Mouse (Mus musculus): ENCODE results near the gene Lima1. TPM values are rescaled to one million over a fixed set of nuclear protein-coding genes. Genes with fewer than 3 reads are reported as not detected.

The Lima1 gene
- polyA plus RNA-seq, 1 experiment from 2014 or later = 43.6 TPM

DNA sequence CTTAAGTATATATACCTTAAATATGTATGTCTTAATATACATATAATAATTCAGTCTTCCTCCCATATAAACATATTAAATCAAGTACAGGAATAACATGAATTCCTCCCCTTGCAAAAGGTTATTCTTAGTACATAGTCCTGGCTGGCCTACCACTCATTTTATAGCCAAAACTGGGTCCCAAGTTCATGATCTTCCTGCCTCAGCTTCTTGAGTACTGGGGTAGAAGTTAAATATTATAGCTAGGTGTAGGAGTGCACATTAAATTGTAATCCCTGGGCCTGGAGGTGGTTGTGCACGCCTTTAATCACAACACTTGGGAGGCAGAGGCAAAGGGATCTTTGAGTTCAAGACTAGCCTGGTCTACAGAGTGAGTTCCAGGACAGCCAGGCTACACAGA is 106.5 kb downstream of the Lima1 start:
- Histone ChIP-seq H3K4me2 (no peak overlapping the region), H3K9me3 (no peaks in the 10 kb centered on the region), H3K9ac (no peak overlapping the region), H3K27ac (no peak overlapping the region), H3K27me3 (no peaks in the 10 kb centered on the region), H3K4me1 (0 out of 2 replicates have a peak, but pooled peaks cover 10% of the 10 kb centered on the region), H3K4me3 (no peak overlapping the region), H3K36me3 (no peaks in the 10 kb centered on the region)
- no peak for ATAC-seq (ENCODE audit: borderline replicate concordance, extremely low read depth, low FRiP score, low TSS enrichment)
- WGBS = 93% methylated on average over 1 of the region's 1 CpGs

DNA sequence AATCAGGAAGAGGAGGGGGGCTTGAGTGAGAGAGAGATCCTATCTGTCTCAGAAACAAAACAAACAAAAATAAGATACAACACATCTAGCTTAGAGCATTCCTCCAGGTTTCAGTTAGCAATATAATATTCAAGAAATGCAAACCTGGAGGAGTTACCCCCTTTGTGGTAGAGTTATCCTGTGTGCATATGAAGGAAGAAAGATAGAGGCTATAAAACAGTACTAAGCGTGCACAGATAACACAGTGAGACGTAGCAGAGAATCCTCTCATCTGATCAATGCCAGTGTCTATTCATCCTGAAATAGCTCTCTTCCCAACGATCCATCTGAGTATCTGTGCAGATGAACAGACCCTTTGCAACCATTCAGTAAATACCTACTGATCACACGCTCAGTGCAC is 107.8 kb downstream of the Lima1 start:
- H3K36me3 ChIP-seq = no peaks in the 10 kb centered on the region
- no peak overlapping the region for H3K27ac ChIP-seq
- no peaks in the 10 kb centered on the region for H3K27me3 ChIP-seq
- H3K4me2 ChIP-seq = no peak overlapping the region
- H3K4me3 ChIP-seq = no peak overlapping the region
- WGBS = 91% methylated on average over 4 of the region's 4 CpGs
- no peak overlapping the region for H3K9ac ChIP-seq
- no peak for ATAC-seq (ENCODE audit: borderline replicate concordance, extremely low read depth, low FRiP score, low TSS enrichment)
- no peaks in the 10 kb centered on the region for H3K9me3 ChIP-seq
- H3K4me1 ChIP-seq = 0 out of 2 replicates have a peak, but pooled peaks cover 10% of the 10 kb centered on the region

DNA sequence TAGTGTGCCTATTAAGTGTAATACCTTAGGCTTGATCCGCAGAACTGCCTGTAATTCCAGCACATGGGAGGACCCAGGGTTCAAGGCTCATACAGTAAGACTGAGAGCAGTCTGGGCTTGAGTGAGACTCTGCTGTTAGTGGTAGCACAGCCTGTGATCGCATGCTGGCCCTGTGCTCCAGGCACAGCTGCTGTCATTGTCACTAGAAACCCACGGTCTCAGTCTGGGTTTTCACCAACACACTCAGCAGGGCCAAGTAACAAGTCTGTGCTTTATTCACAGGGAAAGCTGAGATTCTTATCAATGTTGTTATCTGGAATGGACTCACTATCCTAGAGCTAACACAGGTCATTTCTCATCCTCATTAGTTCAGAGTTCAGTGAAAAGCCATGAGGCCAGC is 121.1 kb downstream of the Lima1 start:
- Histone ChIP-seq H3K27me3 (no peaks in the 10 kb centered on the region), H3K4me1 (no peaks in the 10 kb centered on the region), H3K36me3 (0 out of 2 replicates have a peak, but pooled peaks cover 1% of the 10 kb centered on the region), H3K9me3 (no peaks in the 10 kb centered on the region), H3K27ac (no peak overlapping the region), H3K4me2 (no peak overlapping the region), H3K4me3 (no peak overlapping the region), H3K9ac (no peak overlapping the region)
- no peak for ATAC-seq (ENCODE audit: borderline replicate concordance, extremely low read depth, low FRiP score, low TSS enrichment)
- WGBS = 52% methylated on average over 3 of the region's 3 CpGs

DNA sequence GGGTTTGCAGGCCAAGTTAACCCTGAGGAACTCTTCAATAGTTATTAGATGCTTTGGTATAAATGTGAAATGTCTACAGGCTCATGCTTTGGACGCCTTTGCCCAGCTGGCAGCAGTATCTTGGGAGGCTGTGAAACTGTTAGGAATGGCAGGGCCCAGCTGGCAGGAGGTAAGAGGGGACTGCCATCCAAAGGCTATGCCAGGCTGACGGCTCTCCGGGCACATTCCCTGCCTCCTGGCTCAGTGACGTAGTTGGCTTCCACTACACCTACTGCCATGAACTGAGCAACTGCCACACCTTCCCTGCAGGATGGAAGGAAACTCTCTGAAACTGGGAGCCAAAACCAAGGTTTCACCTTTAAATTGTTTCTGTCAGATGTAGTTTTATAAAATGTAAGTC is 135.0 kb downstream of the Lima1 start:
- no peaks in the 10 kb centered on the region for H3K9me3 ChIP-seq
- 89% methylated on average over 4 of the region's 4 CpGs for WGBS
- no peaks in the 10 kb centered on the region for H3K4me1 ChIP-seq
- H3K27me3 ChIP-seq = no peaks in the 10 kb centered on the region
- no peak for ATAC-seq (ENCODE audit: borderline replicate concordance, extremely low read depth, low FRiP score, low TSS enrichment)
- H3K27ac ChIP-seq = no peak overlapping the region
- H3K9ac ChIP-seq = no peak overlapping the region
- no peak overlapping the region for H3K4me3 ChIP-seq
- H3K4me2 ChIP-seq = no peak overlapping the region
- H3K36me3 ChIP-seq = peaks cover 71% of the 10 kb centered on the region

GRCm38 (mm10) chr15:99736675-99737074 is 138.6 kb downstream of the Lima1 start:
- no peak for ATAC-seq (ENCODE audit: borderline replicate concordance, extremely low read depth, low FRiP score, low TSS enrichment)
- Histone ChIP-seq H3K4me1 (no peaks in the 10 kb centered on the region), H3K9ac (no peak overlapping the region), H3K36me3 (peaks cover 71% of the 10 kb centered on the region), H3K9me3 (no peaks in the 10 kb centered on the region), H3K27me3 (no peaks in the 10 kb centered on the region), H3K4me3 (no peak overlapping the region), H3K4me2 (no peak overlapping the region), H3K27ac (no peak overlapping the region)
- WGBS = 88% methylated on average over 11 of the region's 11 CpGs

DNA sequence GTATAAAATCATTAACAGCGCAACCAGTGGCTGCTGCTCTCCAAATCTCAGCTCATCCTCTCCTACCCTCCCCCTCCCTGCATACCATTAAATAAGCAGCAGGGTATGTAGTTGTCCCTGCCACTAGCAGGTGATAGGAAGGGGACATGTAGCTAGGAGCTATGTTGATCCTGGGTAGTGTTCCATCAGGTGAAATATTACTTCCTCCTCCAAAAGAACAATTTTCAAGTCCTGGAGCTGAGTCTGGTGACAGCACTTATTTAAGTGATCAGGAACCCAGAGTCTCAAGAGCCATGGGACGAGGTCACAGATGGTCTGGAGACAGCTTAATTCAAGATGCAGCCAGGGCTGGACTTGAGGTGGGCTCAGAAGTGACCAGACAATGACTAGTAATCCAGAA is 139.6 kb downstream of the Lima1 start:
- Histone ChIP-seq H3K27me3 (no peaks in the 10 kb centered on the region), H3K4me3 (no peak overlapping the region), H3K27ac (no peak overlapping the region), H3K4me1 (no peaks in the 10 kb centered on the region), H3K9ac (no peak overlapping the region), H3K9me3 (no peaks in the 10 kb centered on the region), H3K36me3 (peaks cover 61% of the 10 kb centered on the region), H3K4me2 (no peak overlapping the region)
- 85% methylated on average over 2 of the region's 2 CpGs for WGBS
- no peak for ATAC-seq (ENCODE audit: borderline replicate concordance, extremely low read depth, low FRiP score, low TSS enrichment)

DNA sequence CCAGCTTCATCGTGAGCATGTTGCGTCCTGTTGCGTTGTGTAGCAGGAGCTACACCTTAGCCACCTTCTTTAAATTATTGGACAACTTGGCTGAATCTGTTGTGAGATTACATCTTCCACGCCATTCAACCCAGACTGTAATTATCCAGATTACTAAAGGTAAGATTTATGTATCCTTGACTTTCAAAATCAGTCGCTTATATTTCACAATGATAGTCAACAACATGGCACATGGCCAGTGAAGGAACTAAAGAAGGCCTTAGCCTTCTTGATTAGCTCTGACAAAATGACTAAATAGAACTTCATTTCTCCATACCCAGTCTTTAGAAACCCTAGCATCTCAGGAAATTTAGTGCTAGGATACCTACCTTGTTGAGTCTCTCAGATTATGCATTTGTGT is 142.1 kb downstream of the Lima1 start:
- ATAC-seq (ENCODE audit: borderline replicate concordance, extremely low read depth, low FRiP score, low TSS enrichment) = no peak
- no peaks in the 10 kb centered on the region for H3K9me3 ChIP-seq
- H3K27me3 ChIP-seq = no peaks in the 10 kb centered on the region
- H3K4me3 ChIP-seq = no peak overlapping the region
- WGBS = 92% methylated on average over 5 of the region's 5 CpGs
- H3K4me1 ChIP-seq = no peaks in the 10 kb centered on the region
- H3K27ac ChIP-seq = no peak overlapping the region
- H3K4me2 ChIP-seq = no peak overlapping the region
- peaks cover 56% of the 10 kb centered on the region for H3K36me3 ChIP-seq
- H3K9ac ChIP-seq = no peak overlapping the region

DNA sequence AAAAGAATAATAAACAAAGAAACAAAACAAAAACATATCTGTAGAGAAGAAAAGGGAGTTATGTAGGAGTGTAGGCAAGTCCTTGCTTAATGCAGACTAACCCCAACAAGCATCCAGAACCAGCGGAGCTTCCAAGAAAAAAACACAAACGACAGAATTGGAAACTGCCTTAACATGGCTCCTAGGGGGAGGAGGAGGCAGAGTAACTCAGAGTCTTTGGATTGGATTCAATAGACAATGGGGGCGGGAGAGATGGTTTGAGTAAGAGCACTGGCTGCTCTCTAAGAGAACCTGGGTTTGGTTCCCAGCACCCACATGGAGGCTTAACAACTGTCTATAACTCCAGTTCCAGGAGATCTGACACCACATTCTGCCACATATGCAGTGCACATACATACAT is 143.6 kb downstream of the Lima1 start:
- no peak overlapping the region for H3K9ac ChIP-seq
- H3K27me3 ChIP-seq = no peaks in the 10 kb centered on the region
- H3K36me3 ChIP-seq = peaks cover 50% of the 10 kb centered on the region
- no peak for ATAC-seq (ENCODE audit: borderline replicate concordance, extremely low read depth, low FRiP score, low TSS enrichment)
- H3K4me3 ChIP-seq = no peak overlapping the region
- H3K4me1 ChIP-seq = peaks cover 4% of the 10 kb centered on the region; the same call in 1 of the 2 replicates
- H3K27ac ChIP-seq = no peak overlapping the region
- H3K4me2 ChIP-seq = no peak overlapping the region
- H3K9me3 ChIP-seq = no peaks in the 10 kb centered on the region
- WGBS = 84% methylated on average over 3 of the region's 3 CpGs

- Histone ChIP-seq H3K4me3 (no peak overlapping the region), H3K27ac (no peak overlapping the region), H3K9me3 (no peaks in the 10 kb centered on the region), H3K27me3 (no peaks in the 10 kb centered on the region), H3K36me3 (peaks cover 46% of the 10 kb centered on the region), H3K9ac (no peak overlapping the region), H3K4me2 (no peak overlapping the region), H3K4me1 (peaks cover 9% of the 10 kb centered on the region; the same call in 1 of the 2 replicates)
- 90% methylated on average over 2 of the region's 2 CpGs for WGBS
- no peak for ATAC-seq (ENCODE audit: borderline replicate concordance, extremely low read depth, low FRiP score, low TSS enrichment)
Measured at GRCm38 (mm10) chr15:99731167-99731566, 144.1 kb downstream of the Lima1 start.

DNA sequence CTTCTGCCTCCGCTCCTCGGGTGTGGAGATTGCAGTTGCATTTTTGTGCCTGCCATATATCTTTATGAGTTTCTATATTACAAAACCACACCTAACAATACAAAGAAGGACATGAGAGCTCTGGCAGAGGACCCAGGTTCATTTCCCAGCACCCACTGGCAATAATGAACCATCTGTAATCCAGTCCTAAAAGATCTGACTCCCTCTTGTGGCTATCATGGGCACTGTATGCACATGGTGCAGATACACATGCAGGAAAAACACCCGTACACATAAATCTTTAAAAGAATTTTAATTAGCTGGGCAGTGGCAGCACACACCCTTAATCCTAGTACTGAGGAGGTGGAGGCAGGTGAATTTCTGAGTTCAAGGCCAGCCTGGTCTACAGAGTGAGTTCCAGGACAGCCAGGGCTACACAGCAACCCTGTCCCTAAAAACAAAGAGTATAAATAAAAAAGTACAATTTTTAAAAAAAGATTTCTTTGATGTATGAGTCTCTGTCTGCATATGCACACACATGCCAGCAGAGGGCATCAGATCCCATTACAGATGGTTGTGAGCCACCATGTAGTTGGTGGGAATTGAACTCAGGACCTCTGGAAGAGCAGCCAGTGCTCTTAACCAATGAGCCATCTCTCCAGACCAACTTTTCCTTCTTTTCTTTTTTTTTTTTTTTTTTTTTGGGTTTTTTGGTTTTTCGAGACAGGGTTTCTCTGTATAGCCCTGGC is 146.0 kb downstream of the Lima1 start:
- no peak overlapping the region for H3K9ac ChIP-seq
- H3K4me2 ChIP-seq = no peak overlapping the region
- H3K4me1 ChIP-seq = peaks cover 17% of the 10 kb centered on the region
- peaks cover 36% of the 10 kb centered on the region for H3K36me3 ChIP-seq
- no peak overlapping the region for H3K27ac ChIP-seq
- H3K4me3 ChIP-seq = no peak overlapping the region
- no peaks in the 10 kb centered on the region for H3K27me3 ChIP-seq
- H3K9me3 ChIP-seq = no peaks in the 10 kb centered on the region
- ATAC-seq (ENCODE audit: borderline replicate concordance, extremely low read depth, low FRiP score, low TSS enrichment) = no peak
- 96% methylated on average over 3 of the region's 4 CpGs for WGBS

Measured in lung, embryonic 15.5 days (tissue).